Mouse (Mus musculus) stomach, embryonic 14.5 days (tissue): Measurements from ENCODE around the gene Ddr2. TPM values are rescaled to one million over a fixed set of nuclear protein-coding genes. Genes with fewer than 3 reads are reported as not detected.

ENCODE experiments used
- ATAC-seq: fragments of 200-750 bp; cut with Nextera tagmentation; 2 replicates; pipeline ENCODE4 v1.8.0; 2017; ENCODE audit warnings: low read depth, moderate TSS enrichment; ENCODE audit not compliant: insufficient number of reproducible peaks, insufficient read depth, low FRiP score
- H3K27ac ChIP-seq: fragments of 300-500 bp; sonication (generic); 2 replicates; pipeline ENCODE4 v1.5.1; 2014; ENCODE audit warnings: mild to moderate bottlenecking, low read length, moderate library complexity, mixed read lengths
- H3K27me3 ChIP-seq: fragments of 300-500 bp; sonication (generic); 2 replicates; pipeline ENCODE4 v1.6.1; 2014; ENCODE audit warnings: low read length, control low read depth, mixed read lengths; ENCODE audit not compliant: control insufficient read depth, insufficient read depth
- H3K36me3 ChIP-seq: fragments of 300-500 bp; sonication (generic); 2 replicates; pipeline ENCODE4 v1.6.1; 2014; ENCODE audit warnings: mild to moderate bottlenecking, control low read depth, low read length, moderate library complexity, mixed read lengths; ENCODE audit not compliant: control insufficient read depth, insufficient read depth
- H3K4me1 ChIP-seq: fragments of 300-500 bp; sonication (generic); 2 replicates; pipeline ENCODE4 v1.6.1; 2014; ENCODE audit warnings: low read length, control low read depth, mixed read lengths; ENCODE audit not compliant: control insufficient read depth, insufficient read depth
- H3K4me2 ChIP-seq: fragments of 300-500 bp; sonication (generic); replicated peaks from 2 replicates; pipeline ENCODE4 v1.6.1; 2014; ENCODE audit warnings: low read depth, low read length, control low read depth
- H3K4me3 ChIP-seq: fragments of 300-500 bp; sonication (generic); 2 replicates; pipeline ENCODE4 v1.5.1; 2014; ENCODE audit warnings: low read depth, low read length, control low read depth
- H3K9ac ChIP-seq: fragments of 300-500 bp; sonication (generic); replicated peaks from 2 replicates; pipeline ENCODE4 v1.6.1; 2014; ENCODE audit warnings: low read depth, mild to moderate bottlenecking, control low read depth, low read length, moderate library complexity, mixed read lengths
- H3K9me3 ChIP-seq: fragments of 300-500 bp; sonication (generic); 2 replicates; pipeline ENCODE4 v1.6.1; 2016; ENCODE audit warnings: low read depth, low read length, control low read depth; ENCODE audit not compliant: control insufficient read depth
- WGBS: fragments of 180-500 bp; shearing (Covaris S2); extraction: QIAGEN DNeasy Blood & Tissue Kit; methylation state at CpG from one replicate; pipeline ENCODE4 v1.1.7; 2014; 5-methylcytosine and 5-hydroxymethylcytosine counted together
- polyA plus RNA-seq: library from polyadenylated mRNA; unstranded; fragments of >200 nt; fragmentation: Nextera tagmentation; extraction: Ambion mirVana; gene quantifications from 2 replicates; pipeline ENCODE4 v1.2.1, GENCODE M21; 2014

The Ddr2 gene
- polyA plus RNA-seq, 1 experiment from 2014 or later: 60.4 TPM

DNA sequence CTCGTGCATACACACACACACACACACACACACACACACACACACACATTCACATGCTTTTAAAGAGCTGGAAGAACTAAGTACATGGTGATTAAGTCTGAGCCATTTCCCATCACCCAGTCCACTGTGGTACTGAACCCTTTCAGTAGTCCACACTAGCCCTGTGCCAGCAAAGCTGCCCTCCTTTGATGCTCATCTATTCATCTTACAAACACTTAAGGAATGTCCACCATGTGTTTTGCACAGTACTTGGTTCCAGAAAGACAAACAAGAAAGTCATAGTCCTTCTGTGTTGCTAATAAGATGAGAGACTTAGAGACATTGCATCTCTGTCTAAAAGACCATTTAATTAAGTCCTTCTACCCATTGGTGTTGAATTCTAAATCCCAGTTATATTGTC lies 29.7 kb downstream of the Ddr2 start:
- H3K27ac ChIP-seq: no peak overlapping the region
- no peaks in the 10 kb centered on the region for H3K36me3 ChIP-seq
- ATAC-seq: no peak
- no peak overlapping the region for H3K4me3 ChIP-seq
- H3K9me3 ChIP-seq: no peaks in the 10 kb centered on the region
- H3K27me3 ChIP-seq: no peaks in the 10 kb centered on the region
- H3K4me2 ChIP-seq: no peak overlapping the region
- no peaks in the 10 kb centered on the region for H3K4me1 ChIP-seq
- WGBS: 80% methylated on average over 1 of the region's 1 CpGs
- H3K9ac ChIP-seq: no peak overlapping the region

GRCm38 (mm10) chr1:170079465-170079864 lies 31.1 kb downstream of the Ddr2 start:
- H3K27me3 ChIP-seq: no peaks in the 10 kb centered on the region
- H3K4me2 ChIP-seq: no peak overlapping the region
- H3K4me1 ChIP-seq: no peaks in the 10 kb centered on the region
- H3K4me3 ChIP-seq: no peak overlapping the region
- H3K27ac ChIP-seq: no peak overlapping the region
- no peak overlapping the region for H3K9ac ChIP-seq
- WGBS: 70% methylated on average over 2 of the region's 2 CpGs
- H3K36me3 ChIP-seq: no peaks in the 10 kb centered on the region
- no peak for ATAC-seq
- no peaks in the 10 kb centered on the region for H3K9me3 ChIP-seq

GRCm38 (mm10) chr1:170076339-170076738 lies 34.2 kb downstream of the Ddr2 start:
- H3K27me3 ChIP-seq: no peaks in the 10 kb centered on the region
- no peak overlapping the region for H3K4me3 ChIP-seq
- no peaks in the 10 kb centered on the region for H3K4me1 ChIP-seq
- 80% methylated on average over 5 of the region's 5 CpGs for WGBS
- no peak overlapping the region for H3K27ac ChIP-seq
- ATAC-seq: no peak
- H3K4me2 ChIP-seq: no peak overlapping the region
- H3K9ac ChIP-seq: no peak overlapping the region
- no peaks in the 10 kb centered on the region for H3K36me3 ChIP-seq
- no peaks in the 10 kb centered on the region for H3K9me3 ChIP-seq

DNA sequence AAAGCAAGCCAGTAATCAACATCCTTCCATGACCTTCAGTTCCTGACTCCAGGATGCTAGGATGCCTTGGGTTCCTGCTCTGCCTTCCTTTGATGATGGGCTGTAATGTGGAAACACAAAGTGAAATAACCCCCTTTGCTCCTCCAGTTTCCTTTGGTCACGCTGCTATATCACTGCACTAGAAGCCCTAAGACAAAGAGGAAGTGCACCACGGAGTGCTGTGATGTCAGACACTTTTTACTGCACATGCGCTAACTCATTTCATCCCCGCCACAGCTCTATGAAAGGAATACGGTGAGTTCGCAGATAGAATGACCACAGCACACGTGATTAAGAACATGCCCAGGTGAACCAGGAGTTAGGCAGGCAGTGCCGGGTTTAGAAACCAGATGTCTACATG lies 36.8 kb downstream of the Ddr2 start:
- no peak overlapping the region for H3K4me3 ChIP-seq
- 87% methylated on average over 8 of the region's 8 CpGs for WGBS
- H3K27ac ChIP-seq: no peak overlapping the region
- no peak overlapping the region for H3K9ac ChIP-seq
- no peaks in the 10 kb centered on the region for H3K4me1 ChIP-seq
- no peaks in the 10 kb centered on the region for H3K27me3 ChIP-seq
- H3K36me3 ChIP-seq: no peaks in the 10 kb centered on the region
- no peak for ATAC-seq
- H3K4me2 ChIP-seq: no peak overlapping the region
- no peaks in the 10 kb centered on the region for H3K9me3 ChIP-seq

- peaks cover 11% of the 10 kb centered on the region; the same call in 1 of the 2 replicates for H3K4me1 ChIP-seq
- no peak overlapping the region for H3K4me3 ChIP-seq
- no peak overlapping the region for H3K27ac ChIP-seq
- ATAC-seq: no peak
- no peaks in the 10 kb centered on the region for H3K9me3 ChIP-seq
- no peaks in the 10 kb centered on the region for H3K27me3 ChIP-seq
- no peak overlapping the region for H3K9ac ChIP-seq
- no peak overlapping the region for H3K4me2 ChIP-seq
- 80% methylated on average over 5 of the region's 5 CpGs for WGBS
- no peaks in the 10 kb centered on the region for H3K36me3 ChIP-seq
These were observed 41.4 kb downstream of the Ddr2 start for GRCm38 (mm10) chr1:170069143-170069542.

GRCm38 (mm10) chr1:170065931-170066330 lies 44.6 kb downstream of the Ddr2 start:
- Histone ChIP-seq H3K4me3 (no peak overlapping the region), H3K9ac (no peak overlapping the region), H3K36me3 (no peaks in the 10 kb centered on the region), H3K27ac (no peak overlapping the region), H3K27me3 (no peaks in the 10 kb centered on the region), H3K4me1 (peaks cover 18% of the 10 kb centered on the region; the same call in 1 of the 2 replicates), H3K4me2 (no peak overlapping the region), H3K9me3 (no peaks in the 10 kb centered on the region)
- ATAC-seq: no peak
- WGBS: 39% methylated on average over 2 of the region's 2 CpGs

- Histone ChIP-seq H3K9me3 (no peaks in the 10 kb centered on the region), H3K4me1 (peaks cover 18% of the 10 kb centered on the region; the same call in 1 of the 2 replicates), H3K9ac (no peak overlapping the region), H3K36me3 (no peaks in the 10 kb centered on the region), H3K4me3 (no peak overlapping the region), H3K27me3 (no peaks in the 10 kb centered on the region), H3K4me2 (no peak overlapping the region), H3K27ac (no peak overlapping the region)
- WGBS: 75% methylated on average over 8 of the region's 8 CpGs
- ATAC-seq: no peak
These were observed 45.6 kb downstream of the Ddr2 start for GRCm38 (mm10) chr1:170065009-170065408.

GRCm38 (mm10) chr1:170064083-170064494 lies 46.5 kb downstream of the Ddr2 start:
- Histone ChIP-seq H3K4me3 (no peak overlapping the region), H3K27me3 (no peaks in the 10 kb centered on the region), H3K27ac (peak overlapping the region; percentile 55; the same call in 1 of the 2 replicates), H3K9me3 (no peaks in the 10 kb centered on the region), H3K4me1 (peaks cover 18% of the 10 kb centered on the region; the same call in 1 of the 2 replicates), H3K36me3 (no peaks in the 10 kb centered on the region), H3K4me2 (peak overlapping the region; percentile 12; the same call in 1 of the 2 replicates), H3K9ac (no peak overlapping the region)
- WGBS: 22% methylated on average over 9 of the region's 9 CpGs
- peak; percentile 75 for ATAC-seq

DNA sequence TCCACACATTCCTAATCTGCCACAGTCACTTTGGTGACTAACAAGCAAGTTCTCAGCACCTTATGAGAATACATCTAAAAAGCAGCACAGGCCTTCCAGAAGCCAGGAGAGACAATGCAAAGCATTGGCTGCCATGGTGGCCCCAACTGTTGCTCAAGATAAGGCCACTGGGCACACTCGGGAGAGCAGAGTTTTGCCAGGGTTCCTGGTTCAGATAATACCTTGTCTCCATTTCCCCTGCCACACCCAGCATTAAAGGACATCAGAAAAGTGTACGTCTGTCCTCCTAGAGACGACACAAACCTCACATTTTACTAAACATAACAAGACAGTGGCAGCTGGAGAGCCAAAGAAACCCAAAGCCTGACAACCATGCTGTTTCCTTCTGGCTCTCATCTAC lies 50.3 kb downstream of the Ddr2 start:
- Histone ChIP-seq H3K9me3 (no peaks in the 10 kb centered on the region), H3K4me1 (peaks cover 28% of the 10 kb centered on the region; the same call in 1 of the 2 replicates), H3K27me3 (no peaks in the 10 kb centered on the region), H3K4me3 (no peak overlapping the region), H3K4me2 (no peak overlapping the region), H3K36me3 (no peaks in the 10 kb centered on the region), H3K9ac (no peak overlapping the region), H3K27ac (no peak overlapping the region)
- 59% methylated on average over 3 of the region's 3 CpGs for whole genome bisulfite sequencing
- no peak for ATAC-seq
